Mouse (Mus musculus) heart, adult 11 months (tissue): ENCODE data around the gene Casp2.
A peak's percentile ranks its signal among the peaks of the same experiment; 100 is the strongest.

Experiments
- DNase-seq: peaks from one replicate; pipeline ENCODE4 v3.0.0; 2022

The Casp2 gene

GRCm38 (mm10) chr6:42264626-42265312 lies at the start of gene Casp2:
Gene Casp2 (plus strand): TSS chr6:42264985.
- peak; percentile 100 for DNase-seq

GRCm38 (mm10) chr6:42215028-42215427 lies 49.8 kb upstream of the Casp2 start, which contains the start of gene Tas2r144:
Gene Tas2r144 (plus strand): TSS chr6:42215328.
- DNase-seq: no peak

- DNase-seq: peak; percentile 70
These were observed 42.5 kb upstream of the Casp2 start for GRCm38 (mm10) chr6:42222286-42222685.

- peak; percentile 14 for DNase-seq
These were observed 39.7 kb upstream of the Casp2 start for GRCm38 (mm10) chr6:42225046-42225445.

GRCm38 (mm10) chr6:42227240-42228101 lies 37.3 kb upstream of the Casp2 start:
- DNase-seq: peak; percentile 78

- peak; percentile 59 for DNase-seq
These were observed 35.2 kb upstream of the Casp2 start for GRCm38 (mm10) chr6:42229610-42230009.

GRCm38 (mm10) chr6:42231191-42231590 lies 33.6 kb upstream of the Casp2 start:
- DNase-seq: peak; percentile 76

- DNase-seq: no peak
These were observed 27.4 kb upstream of the Casp2 start for GRCm38 (mm10) chr6:42237276-42237805.

- peak; percentile 66 for DNase-seq
These were observed 23.3 kb upstream of the Casp2 start for GRCm38 (mm10) chr6:42241311-42242045.

- DNase-seq: peak; percentile 99
These were observed 19.0 kb upstream of the Casp2 start, which contains the start of gene Gstk1 for GRCm38 (mm10) chr6:42245711-42246353. Gene Gstk1 (plus strand): TSS chr6:42245935.

GRCm38 (mm10) chr6:42247173-42247572 lies 17.6 kb upstream of the Casp2 start:
- peak; percentile 85 for DNase-seq

GRCm38 (mm10) chr6:42247981-42248380 lies 16.8 kb upstream of the Casp2 start:
- DNase-seq: peak; percentile 16

GRCm38 (mm10) chr6:42251791-42252190 lies 13.0 kb upstream of the Casp2 start:
- no peak for DNase-seq

- DNase-seq: no peak
These were observed 11.7 kb upstream of the Casp2 start for GRCm38 (mm10) chr6:42253103-42253502.

GRCm38 (mm10) chr6:42257303-42257863 lies 7.4 kb upstream of the Casp2 start:
- DNase-seq: peak; percentile 93

- no peak for DNase-seq
These were observed 4.4 kb upstream of the Casp2 start for GRCm38 (mm10) chr6:42260430-42260829.

GRCm38 (mm10) chr6:42261524-42262170 lies 3.1 kb upstream of the Casp2 start, which contains the start of gene Tmem139:
Gene Tmem139 (plus strand): TSS chr6:42261970.
- no peak for DNase-seq

GRCm38 (mm10) chr6:42265391-42266330 lies 876 bp downstream of the Casp2 start:
- DNase-seq: peak; percentile 91

GRCm38 (mm10) chr6:42270817-42271216 lies 6.0 kb downstream of the Casp2 start:
- DNase-seq: no peak

- DNase-seq: peak; percentile 70
These were observed 11.4 kb downstream of the Casp2 start for GRCm38 (mm10) chr6:42276151-42276550.
